ENCODE assay signal across 26 mouse cellular contexts in the genomic region with DNA sequence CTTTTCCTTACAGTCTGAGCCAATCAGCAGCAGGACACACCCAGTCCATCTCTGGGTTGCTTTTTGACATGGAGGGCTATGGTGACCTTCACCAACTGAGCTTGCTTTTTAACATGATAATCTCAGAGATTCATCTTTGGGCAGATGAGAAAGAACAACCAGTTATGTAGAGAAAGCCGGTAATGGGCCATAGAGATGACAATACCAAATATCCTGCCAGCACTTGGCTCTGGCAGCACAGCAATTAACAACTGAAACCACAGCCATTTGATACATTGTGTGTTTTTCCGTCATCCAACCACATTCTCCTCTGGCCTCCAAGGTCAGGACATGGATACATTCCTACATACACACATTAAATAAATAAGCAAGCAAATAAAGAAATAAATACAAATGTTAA. TPM values are rescaled to one million over a fixed set of nuclear protein-coding genes. Genes with fewer than 3 reads are reported as not detected.
DNase-seq lines count a peak whose midpoint lies in the region; TF ChIP-seq lines count a peak whose summit lies in the region.
"Had no signal": no experiment of that assay in that cellular context is flagged by ENCODE, and none has a peak within 500 bp of the region (broad histone marks: within the 10 kb centered on the region; RNA-seq: fewer than 3 reads in every experiment).

No protein-coding gene starts in this region.

- peak overlapping the region; percentile 90 for H3K27ac ChIP-seq in ES-Bruce4 (ENCODE audit: insufficient read depth, low read length)
- no peak overlapping the region for H3K27ac ChIP-seq in thymus, adult 2 months (ENCODE audit: control insufficient read depth, insufficient read depth, low read length)
- H3K27ac ChIP-seq: embryonic facial prominence, embryonic 12.5 days; embryonic facial prominence, embryonic 15.5 days; forebrain, embryonic 12.5 days; forebrain, embryonic 15.5 days; heart, adult 2 months; heart, embryonic 10.5 days; heart, embryonic 13.5 days; hindbrain, embryonic 14.5 days; hindbrain, postnatal 0 days had no signal

- H3K27me3 ChIP-seq in E14TG2a.4 (ENCODE audit: insufficient read depth, low read length) (no peaks in the 10 kb centered on the region), ES-Bruce4 (ENCODE audit: control insufficient read depth, insufficient read depth, low read length, poor library complexity, severe bottlenecking) (no peaks in the 10 kb centered on the region)
- H3K27me3 ChIP-seq in thymus, adult 2 months (ENCODE audit: control insufficient read depth, insufficient read depth, low read length): no peaks in the 10 kb centered on the region
- H3K27me3 ChIP-seq: embryonic facial prominence, embryonic 12.5 days; embryonic facial prominence, embryonic 15.5 days; forebrain, embryonic 12.5 days; forebrain, embryonic 15.5 days; heart, embryonic 13.5 days; Patski had no signal

- WGBS in thymus, adult 2 months: 96% methylated on average over 2 of the region's 2 CpGs

- TF ChIP-seq POLR2A in ES-Bruce4 (IDR thresholded peaks at IDR 0.05; ENCODE audit: insufficient read depth, low read length): no peak
- TF ChIP-seq POLR2A in thymus, adult 2 months (IDR thresholded peaks at IDR 0.05; ENCODE audit: control insufficient read depth, extremely low read depth, insufficient read depth, low read length, poor library complexity): no peak

- TF ChIP-seq CTCF in E14TG2a.4 (conservative IDR thresholded peaks at IDR 0.05; ENCODE audit: low read length) (no peak), ES-Bruce4 (IDR thresholded peaks at IDR 0.05; ENCODE audit: low read depth, low read length) (no peak)
- no peak for TF ChIP-seq CTCF in thymus, adult 2 months (IDR thresholded peaks at IDR 0.05; ENCODE audit: borderline replicate concordance, control insufficient read depth, extremely low read depth, insufficient read depth, low read length, poor library complexity)

- DNase-seq in Muller cell, postnatal 12 days (ENCODE audit: inconsistent ontology term): peak; percentile 67
- peak; percentile 97 for DNase-seq in ZHBTc4 (ENCODE audit: low read depth, low spot score)
- DNase-seq in thymus, adult 2 months: no peak
- DNase-seq in retina, postnatal 1 day: no peak
- no peak for DNase-seq in right cerebral cortex, adult 2 months (ENCODE audit: low spot score in 2 of 2)
- DNase-seq: adrenal gland, postnatal 14 days; cerebellum, adult 11 months; cerebellum, adult 2 months; cerebellum, adult 9-11 months; cerebellum, postnatal 25 days; gastrocnemius, postnatal 25 days; heart, adult 2 months; heart, postnatal 14 days; heart, postnatal 4 days; kidney, adult 11 months had no signal

- peaks cover 83% of the 10 kb centered on the region for H3K4me1 ChIP-seq in E14TG2a.4 (replicated peaks; ENCODE audit: low read depth, low read length)
- peaks cover 6% of the 10 kb centered on the region for H3K4me1 ChIP-seq in ES-Bruce4 (ENCODE audit: control insufficient read depth, insufficient read depth, low read length)
- no peaks in the 10 kb centered on the region for H3K4me1 ChIP-seq in thymus, adult 2 months (replicated peaks; ENCODE audit: control insufficient read depth, insufficient read depth, low read length)
- H3K4me1 ChIP-seq: embryonic facial prominence, embryonic 12.5 days had no signal

- peaks cover 24% of the 10 kb centered on the region for H3K36me3 ChIP-seq in E14TG2a.4 (ENCODE audit: insufficient read depth, low read length)
- H3K36me3 ChIP-seq in ES-Bruce4 (ENCODE audit: control insufficient read depth, insufficient read depth, low read length, poor library complexity, severe bottlenecking): no peaks in the 10 kb centered on the region
- no peaks in the 10 kb centered on the region for H3K36me3 ChIP-seq in thymus, adult 2 months (ENCODE audit: control insufficient read depth, insufficient read depth, low read length)
- H3K36me3 ChIP-seq: embryonic facial prominence, embryonic 12.5 days; forebrain, embryonic 15.5 days had no signal

- peak; percentile 70 for TF ChIP-seq EP300 in ES-Bruce4 (IDR thresholded peaks at IDR 0.05; ENCODE audit: insufficient read depth, low read depth, low read length)

- H3K9ac ChIP-seq in ES-Bruce4 (ENCODE audit: low read depth, poor library complexity, severe bottlenecking): no peak overlapping the region
- H3K9ac ChIP-seq: embryonic facial prominence, embryonic 12.5 days; embryonic facial prominence, embryonic 15.5 days; forebrain, embryonic 12.5 days; forebrain, embryonic 15.5 days; heart, embryonic 13.5 days; hindbrain, embryonic 14.5 days had no signal

- H3K9me3 ChIP-seq in E14TG2a.4 (ENCODE audit: low read length) (no peaks in the 10 kb centered on the region), ES-Bruce4 (replicated peaks; ENCODE audit: control insufficient read depth, insufficient read depth, low read length, poor library complexity, severe bottlenecking) (no peaks in the 10 kb centered on the region)
- H3K9me3 ChIP-seq: embryonic facial prominence, embryonic 12.5 days; embryonic facial prominence, embryonic 15.5 days; forebrain, embryonic 12.5 days; forebrain, embryonic 15.5 days; heart, embryonic 10.5 days; heart, embryonic 13.5 days had no signal

- H3K4me3 ChIP-seq in E14TG2a.4 (replicated peaks; ENCODE audit: low read length) (peak overlapping the region; percentile 71), ES-Bruce4 (ENCODE audit: low read depth, low read length) (no peak overlapping the region)
- no peak overlapping the region for H3K4me3 ChIP-seq in thymus, adult 2 months (ENCODE audit: control insufficient read depth, insufficient read depth, low read length)
- H3K4me3 ChIP-seq: embryonic facial prominence, embryonic 12.5 days; embryonic facial prominence, embryonic 15.5 days; forebrain, embryonic 12.5 days; forebrain, embryonic 15.5 days; heart, adult 2 months; heart, embryonic 10.5 days; heart, embryonic 13.5 days had no signal

RNA-seq across cellular contexts. Expression of gene Rbbp5, which starts 6.1 kb away (rescaled TPM):
- 72.9 and 85.4 TPM in 2 replicates for polyA plus RNA-seq in ES-Bruce4 (2011; ENCODE audit: insufficient read depth, insufficient read length, low read depth, missing spikeins)
- polyA plus RNA-seq in thymus, adult 2 months (2012; rRNA removed): 33.1 TPM in 2 replicates

RNA-seq across cellular contexts. Expression of gene Tmem81, which starts 35.0 kb away (rescaled TPM):
- polyA plus RNA-seq in ES-Bruce4 (2011; ENCODE audit: insufficient read depth, insufficient read length, low read depth, missing spikeins): 8.6 and 10.1 TPM in 2 replicates
- 4.9 and 5.5 TPM in 2 replicates for polyA plus RNA-seq in thymus, adult 2 months (2012; rRNA removed)

RNA-seq across cellular contexts. Expression of gene Dstyk, which starts 53.7 kb away (rescaled TPM):
- polyA plus RNA-seq in ES-Bruce4 (2011; ENCODE audit: insufficient read depth, insufficient read length, low read depth, missing spikeins): 19.9 and 22.5 TPM in 2 replicates
- polyA plus RNA-seq in thymus, adult 2 months (2012; rRNA removed): 6.3 and 6.8 TPM in 2 replicates

Comparison
In these comparisons a context has a peak if more than half of its experiments do, and no peak if none do; other contexts are left out.
1. DNase-seq: peak in Muller cell, postnatal 12 days (single experiment) and ZHBTc4 (single experiment); none in thymus, adult 2 months (single experiment), retina, postnatal 1 day (single experiment) and right cerebral cortex, adult 2 months (0 of 2).